In the genomic region with DNA sequence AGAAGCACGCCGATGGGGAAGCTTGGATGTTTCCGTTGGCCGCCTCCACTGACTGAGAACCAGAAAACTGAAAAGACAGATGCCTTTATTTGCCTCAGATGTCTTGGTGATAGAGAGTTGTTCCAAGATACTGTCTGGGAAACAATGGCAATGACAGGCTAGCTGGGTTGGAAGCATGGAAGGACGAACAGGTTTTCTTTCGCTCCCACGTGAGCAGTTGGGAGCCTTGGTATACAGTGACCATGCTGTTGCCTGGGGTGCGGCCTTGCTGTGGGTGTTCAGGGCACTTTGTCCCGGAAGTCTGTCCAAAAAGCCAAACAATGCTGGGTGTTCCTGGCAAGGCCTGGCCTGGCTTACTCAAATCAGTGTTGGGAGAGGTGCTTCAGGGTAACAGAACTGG, we compare ENCODE assay signal across 18 mouse cellular contexts.
A peak's percentile ranks its signal among the peaks of the same experiment; 100 is the strongest.
DNase-seq lines count a peak whose midpoint lies in the region; ATAC-seq and TF ChIP-seq lines count a peak whose summit lies in the region.
"Had no signal": no experiment of that assay in that cellular context is flagged by ENCODE, and none has a peak within 500 bp of the region (broad histone marks: within the 10 kb centered on the region; RNA-seq: fewer than 3 reads in every experiment).

No protein-coding gene starts in this region.

- no peak for TF ChIP-seq CTCF in midbrain, postnatal 0 days (IDR thresholded peaks at IDR 0.05)

- no peak overlapping the region for H3K27ac ChIP-seq in midbrain, postnatal 0 days (ENCODE audit: low read depth, low read length)
- H3K27ac ChIP-seq in midbrain, embryonic 14.5 days (replicated peaks; ENCODE audit: low read depth, low read length): no peak overlapping the region
- H3K27ac ChIP-seq: embryonic facial prominence, embryonic 10.5 days; hindbrain, embryonic 12.5 days; liver, embryonic 14.5 days; midbrain, embryonic 10.5 days; neural tube, embryonic 12.5 days; stomach, postnatal 0 days had no signal

- H3K36me3 ChIP-seq in midbrain, postnatal 0 days (ENCODE audit: insufficient read depth, low read length): no peaks in the 10 kb centered on the region
- H3K36me3 ChIP-seq in midbrain, embryonic 14.5 days (ENCODE audit: control insufficient read depth, insufficient read depth, low read length): no peaks in the 10 kb centered on the region
- H3K36me3 ChIP-seq: embryonic facial prominence, embryonic 10.5 days; G1E; hindbrain, embryonic 12.5 days; midbrain, embryonic 10.5 days; neural tube, embryonic 12.5 days had no signal

- ATAC-seq in frontal cortex, adult (ENCODE audit: low TSS enrichment): peak; percentile 20; the same call in 1 of the 2 replicates
- ATAC-seq in midbrain, postnatal 0 days (ENCODE audit: low FRiP score): peak; percentile 58
- no peak for ATAC-seq in midbrain, embryonic 14.5 days (ENCODE audit: low FRiP score, low TSS enrichment)
- ATAC-seq: forebrain, embryonic 16.5 days had no signal

- no peak overlapping the region for H3K4me2 ChIP-seq in midbrain, postnatal 0 days (ENCODE audit: low read depth, low read length, poor library complexity, severe bottlenecking)
- H3K4me2 ChIP-seq in midbrain, embryonic 14.5 days (ENCODE audit: low read length): no peak overlapping the region
- H3K4me2 ChIP-seq: hindbrain, embryonic 12.5 days; neural tube, embryonic 12.5 days had no signal

- H3K4me3 ChIP-seq in midbrain, postnatal 0 days (ENCODE audit: low read depth, low read length): no peak overlapping the region
- no peak overlapping the region for H3K4me3 ChIP-seq in midbrain, embryonic 14.5 days (replicated peaks; ENCODE audit: low read depth, low read length)
- H3K4me3 ChIP-seq: embryonic facial prominence, embryonic 10.5 days; hindbrain, embryonic 12.5 days; midbrain, embryonic 10.5 days; neural tube, embryonic 12.5 days had no signal

- no peaks in the 10 kb centered on the region for H3K4me1 ChIP-seq in midbrain, postnatal 0 days (ENCODE audit: insufficient read depth, low read length)
- no peaks in the 10 kb centered on the region for H3K4me1 ChIP-seq in midbrain, embryonic 14.5 days (ENCODE audit: control insufficient read depth, insufficient read depth, low read length)
- H3K4me1 ChIP-seq: embryonic facial prominence, embryonic 10.5 days; midbrain, embryonic 10.5 days; neural tube, embryonic 12.5 days had no signal

- H3K9ac ChIP-seq in midbrain, postnatal 0 days (replicated peaks; ENCODE audit: low read length, poor library complexity, severe bottlenecking): no peak overlapping the region
- no peak overlapping the region for H3K9ac ChIP-seq in midbrain, embryonic 14.5 days (replicated peaks; ENCODE audit: low read length)
- H3K9ac ChIP-seq: hindbrain, embryonic 12.5 days; liver, embryonic 14.5 days; neural tube, embryonic 12.5 days had no signal

- H3K27me3 ChIP-seq in midbrain, postnatal 0 days (ENCODE audit: insufficient read depth, low read length): no peaks in the 10 kb centered on the region
- H3K27me3 ChIP-seq in midbrain, embryonic 14.5 days (ENCODE audit: control insufficient read depth, insufficient read depth, low read length): no peaks in the 10 kb centered on the region
- H3K27me3 ChIP-seq: hindbrain, embryonic 12.5 days; neural tube, embryonic 12.5 days had no signal

- no peaks in the 10 kb centered on the region for H3K9me3 ChIP-seq in midbrain, postnatal 0 days (ENCODE audit: low read length)
- no peaks in the 10 kb centered on the region for H3K9me3 ChIP-seq in midbrain, embryonic 14.5 days (ENCODE audit: control insufficient read depth, low read length)
- H3K9me3 ChIP-seq: embryonic facial prominence, embryonic 10.5 days; hindbrain, embryonic 12.5 days; midbrain, embryonic 10.5 days; neural tube, embryonic 12.5 days had no signal

- 50% methylated on average over 9 of the region's 9 CpGs for WGBS in midbrain, postnatal 0 days
- WGBS in midbrain, embryonic 14.5 days: 34% methylated on average over 9 of the region's 9 CpGs

- DNase-seq in frontal cortex, postnatal 25 days (ENCODE audit: low spot score in 2 of 2): no peak
- no peak for DNase-seq in midbrain, postnatal 0 days (ENCODE audit: low spot score)
- DNase-seq in midbrain, embryonic 14.5 days: no peak
- peak; percentile 15 for DNase-seq in heart, postnatal 4 days
- DNase-seq in embryo, embryonic 10 days (ENCODE audit: low spot score): no peak
- DNase-seq in right cerebral cortex, postnatal 4 days: no peak
- no peak for DNase-seq in embryo, embryonic 11 days
- DNase-seq: kidney, adult 9 months; right cerebral cortex, postnatal 25 days had no signal
